Mouse (Mus musculus): ENCODE measurements at regions not wholly inside any gene's neighbourhood (a gene's known extent, or its start where the extent isn't known, plus 50 kb on each side); places are given as distances from the start of the nearest gene placed in this dataset.

GRCm38 (mm10) chrX:23136710-23137109, 228.2 kb downstream of the Klhl13 start:
- no peaks in the 10 kb centered on the region for H3K9me3 ChIP-seq (ENCODE audit: control insufficient read depth, low read length)
- no peaks in the 10 kb centered on the region for H3K27me3 ChIP-seq (ENCODE audit: control insufficient read depth, insufficient read depth, low read length)
- no peaks in the 10 kb centered on the region for H3K4me1 ChIP-seq (replicated peaks; ENCODE audit: control insufficient read depth, insufficient read depth, low read length)
- ATAC-seq (replicated peaks; ENCODE audit: low FRiP score) (no peak), DNase-seq (ENCODE audit: low spot score) (no peak)
- no peak overlapping the region for H3K4me2 ChIP-seq (ENCODE audit: low read depth, low read length, severe bottlenecking)
- no peaks in the 10 kb centered on the region for H3K36me3 ChIP-seq (ENCODE audit: control insufficient read depth, insufficient read depth, low read length)
- no peak overlapping the region for H3K9ac ChIP-seq (ENCODE audit: low read length)
- no peak overlapping the region for H3K4me3 ChIP-seq (ENCODE audit: low read depth, low read length)
- no peak overlapping the region for H3K27ac ChIP-seq (ENCODE audit: low read depth, low read length)

GRCm38 (mm10) chrX:23095867-23096266, 269.0 kb downstream of the Klhl13 start:
- H3K27ac ChIP-seq (ENCODE audit: low read depth, low read length), result no peak overlapping the region
- 0 out of 2 replicates have a peak, but pooled peaks have one; percentile 36 for ATAC-seq (replicated peaks; ENCODE audit: low FRiP score)
- 10% methylated on average over 1 of the region's 1 CpGs for WGBS
- H3K27me3 ChIP-seq (ENCODE audit: control insufficient read depth, insufficient read depth, low read length), result no peaks in the 10 kb centered on the region
- H3K4me3 ChIP-seq (ENCODE audit: low read depth, low read length), result no peak overlapping the region
- no peaks in the 10 kb centered on the region for H3K36me3 ChIP-seq (ENCODE audit: control insufficient read depth, insufficient read depth, low read length)
- no peak overlapping the region for H3K4me2 ChIP-seq (ENCODE audit: low read depth, low read length, severe bottlenecking)
- H3K9me3 ChIP-seq (ENCODE audit: control insufficient read depth, low read length), result no peaks in the 10 kb centered on the region
- DNase-seq (ENCODE audit: low spot score), result no peak
- H3K4me1 ChIP-seq (replicated peaks; ENCODE audit: control insufficient read depth, insufficient read depth, low read length), result no peaks in the 10 kb centered on the region
- H3K9ac ChIP-seq (ENCODE audit: low read length), result no peak overlapping the region

- no peaks in the 10 kb centered on the region for H3K9me3 ChIP-seq (ENCODE audit: control insufficient read depth, low read length)
- H3K9ac ChIP-seq (ENCODE audit: low read length), result no peak overlapping the region
- H3K27ac ChIP-seq (ENCODE audit: low read depth, low read length), result no peak overlapping the region
- no peak for DNase-seq (ENCODE audit: low spot score)
- no peak for ATAC-seq (replicated peaks; ENCODE audit: low FRiP score)
- H3K36me3 ChIP-seq (ENCODE audit: control insufficient read depth, insufficient read depth, low read length), result no peaks in the 10 kb centered on the region
- no peak overlapping the region for H3K4me2 ChIP-seq (ENCODE audit: low read depth, low read length, severe bottlenecking)
- no peaks in the 10 kb centered on the region for H3K27me3 ChIP-seq (ENCODE audit: control insufficient read depth, insufficient read depth, low read length)
- H3K4me1 ChIP-seq (replicated peaks; ENCODE audit: control insufficient read depth, insufficient read depth, low read length), result no peaks in the 10 kb centered on the region
- no peak overlapping the region for H3K4me3 ChIP-seq (ENCODE audit: low read depth, low read length)
Measured at GRCm38 (mm10) chrX:23092774-23093173, 272.1 kb downstream of the Klhl13 start.

- no peak overlapping the region for H3K27ac ChIP-seq (ENCODE audit: low read depth, low read length)
- 91% methylated on average over 4 of the region's 4 CpGs for WGBS
- DNase-seq (ENCODE audit: low spot score) (no peak), ATAC-seq (replicated peaks; ENCODE audit: low FRiP score) (no peak)
- H3K9ac ChIP-seq (ENCODE audit: low read length), result no peak overlapping the region
- H3K4me2 ChIP-seq (ENCODE audit: low read depth, low read length, severe bottlenecking), result no peak overlapping the region
- H3K27me3 ChIP-seq (ENCODE audit: control insufficient read depth, insufficient read depth, low read length), result no peaks in the 10 kb centered on the region
- no peaks in the 10 kb centered on the region for H3K4me1 ChIP-seq (replicated peaks; ENCODE audit: control insufficient read depth, insufficient read depth, low read length)
- H3K4me3 ChIP-seq (ENCODE audit: low read depth, low read length), result no peak overlapping the region
- H3K9me3 ChIP-seq (ENCODE audit: control insufficient read depth, low read length), result no peaks in the 10 kb centered on the region
- no peaks in the 10 kb centered on the region for H3K36me3 ChIP-seq (ENCODE audit: control insufficient read depth, insufficient read depth, low read length)
Measured at GRCm38 (mm10) chrX:23066432-23066831, 298.4 kb downstream of the Klhl13 start.

- Histone ChIP-seq H3K36me3 (ENCODE audit: control insufficient read depth, insufficient read depth, low read length) (no peaks in the 10 kb centered on the region), H3K4me1 (replicated peaks; ENCODE audit: control insufficient read depth, insufficient read depth, low read length) (no peaks in the 10 kb centered on the region), H3K27ac (ENCODE audit: low read depth, low read length) (no peak overlapping the region), H3K9me3 (ENCODE audit: control insufficient read depth, low read length) (no peaks in the 10 kb centered on the region), H3K9ac (ENCODE audit: low read length) (no peak overlapping the region), H3K4me3 (ENCODE audit: low read depth, low read length) (no peak overlapping the region), H3K27me3 (ENCODE audit: control insufficient read depth, insufficient read depth, low read length) (no peaks in the 10 kb centered on the region), H3K4me2 (ENCODE audit: low read depth, low read length, severe bottlenecking) (no peak overlapping the region)
- no peak for ATAC-seq (replicated peaks; ENCODE audit: low FRiP score)
- 80% methylated on average over 3 of the region's 3 CpGs for WGBS
- DNase-seq (ENCODE audit: low spot score), result no peak
Measured at GRCm38 (mm10) chrX:23027622-23028021, 337.3 kb downstream of the Klhl13 start.

GRCm38 (mm10) chrX:23015562-23015961, 349.3 kb downstream of the Klhl13 start:
- Histone ChIP-seq H3K9ac (ENCODE audit: low read length) (no peak overlapping the region), H3K4me1 (replicated peaks; ENCODE audit: control insufficient read depth, insufficient read depth, low read length) (no peaks in the 10 kb centered on the region), H3K4me2 (ENCODE audit: low read depth, low read length, severe bottlenecking) (no peak overlapping the region), H3K9me3 (ENCODE audit: control insufficient read depth, low read length) (no peaks in the 10 kb centered on the region), H3K27ac (ENCODE audit: low read depth, low read length) (no peak overlapping the region), H3K27me3 (ENCODE audit: control insufficient read depth, insufficient read depth, low read length) (no peaks in the 10 kb centered on the region), H3K36me3 (ENCODE audit: control insufficient read depth, insufficient read depth, low read length) (no peaks in the 10 kb centered on the region), H3K4me3 (ENCODE audit: low read depth, low read length) (no peak overlapping the region)
- WGBS, result 46% methylated on average over 1 of the region's 1 CpGs
- DNase-seq (ENCODE audit: low spot score) (no peak), ATAC-seq (replicated peaks; ENCODE audit: low FRiP score) (no peak)

- Histone ChIP-seq H3K4me3 (ENCODE audit: low read depth, low read length) (no peak overlapping the region), H3K4me1 (replicated peaks; ENCODE audit: control insufficient read depth, insufficient read depth, low read length) (no peaks in the 10 kb centered on the region), H3K27ac (ENCODE audit: low read depth, low read length) (no peak overlapping the region), H3K36me3 (ENCODE audit: control insufficient read depth, insufficient read depth, low read length) (no peaks in the 10 kb centered on the region), H3K4me2 (ENCODE audit: low read depth, low read length, severe bottlenecking) (no peak overlapping the region), H3K27me3 (ENCODE audit: control insufficient read depth, insufficient read depth, low read length) (no peaks in the 10 kb centered on the region), H3K9me3 (ENCODE audit: control insufficient read depth, low read length) (no peaks in the 10 kb centered on the region), H3K9ac (ENCODE audit: low read length) (no peak overlapping the region)
- ATAC-seq (replicated peaks; ENCODE audit: low FRiP score) (no peak), DNase-seq (ENCODE audit: low spot score) (no peak)
- 92% methylated on average over 1 of the region's 1 CpGs for WGBS
Measured at GRCm38 (mm10) chrX:23015118-23015517, 349.8 kb downstream of the Klhl13 start.

All from forebrain, embryonic 11.5 days (tissue).